Mouse (Mus musculus): ENCODE measurements around the gene Mtch2. TPM values are rescaled to one million over a fixed set of nuclear protein-coding genes. Genes with fewer than 3 reads are reported as not detected.

Gene Mtch2
- total RNA-seq (2023) = 76.2 TPM

GRCm38 (mm10) chr2:90846955-90847680 lies at the start of gene Mtch2:
TSS of gene Mtch2 (plus strand) at chr2:90847155.

GRCm38 (mm10) chr2:90885218-90886041 lies 38.5 kb downstream of the Mtch2 start, which contains the start of gene C1qtnf4:
TSS of gene C1qtnf4 (plus strand) at chr2:90885860.

GRCm38 (mm10) chr2:90904076-90904855 lies 57.3 kb downstream of the Mtch2 start, which contains the start of the genes Kbtbd4 and Ndufs3:
TSS of gene Kbtbd4 (plus strand) at chr2:90904740.
TSS of gene Ndufs3 (minus strand) at chr2:90904827.

Other genes starting within 250 kb of the Mtch2 start
- 54.6 TPM for gene Nup160, start 169.9 kb upstream of the Mtch2 start, total RNA-seq (2023)
- gene Fnbp4, start 101.8 kb upstream of the Mtch2 start, total RNA-seq (2023) = 259 TPM
- gene Agbl2, start 64.4 kb upstream of the Mtch2 start, total RNA-seq (2023) = not detected
- gene C1qtnf4, start 38.7 kb downstream of the Mtch2 start, total RNA-seq (2023) = not detected
- gene Kbtbd4, start 57.6 kb downstream of the Mtch2 start, total RNA-seq (2023) = 28.3 TPM
- gene Ndufs3, start 57.7 kb downstream of the Mtch2 start, total RNA-seq (2023) = 132 TPM
- 89.8 TPM for gene Celf1, start 93.2 kb downstream of the Mtch2 start, total RNA-seq (2023)
- 0.86 TPM for gene Rapsn, start 188.5 kb downstream of the Mtch2 start, total RNA-seq (2023)
- 113 TPM for gene Psmc3, start 206.9 kb downstream of the Mtch2 start, total RNA-seq (2023)
- gene Slc39a13, start 223.3 kb downstream of the Mtch2 start, total RNA-seq (2023) = 17.9 TPM
- gene Spi1, start 235.2 kb downstream of the Mtch2 start, total RNA-seq (2023) = 8.5 TPM

All from CD8-positive naive resting alpha-beta T cell, adult 57 days (primary cell).